Mouse (Mus musculus): Measurements from ENCODE around the gene Dcaf7.
"Not testable (repeated sequence)": the region's sequence is repeated elsewhere in the genome, so short reads cannot be mapped to it uniquely, and the experiment has no call there.

The Dcaf7 gene

GRCm38 (mm10) chr11:106036548-106037417 is at the start of gene Dcaf7:
Gene Dcaf7, plus strand, starts transcription at chr11:106036872.
- peak; percentile 98 for DNase-seq (ENCODE audit: low read depth)

GRCm38 (mm10) chr11:105987446-105987845 is 49.2 kb upstream of the Dcaf7 start:
- DNase-seq (ENCODE audit: low read depth): no peak

- no peak for DNase-seq (ENCODE audit: low read depth)
Observed at GRCm38 (mm10) chr11:105989446-105989845, 47.2 kb upstream of the Dcaf7 start.

- peak; percentile 8 for DNase-seq (ENCODE audit: low read depth)
Observed at GRCm38 (mm10) chr11:105990231-105990630, 46.4 kb upstream of the Dcaf7 start.

GRCm38 (mm10) chr11:105994375-105994774 is 42.3 kb upstream of the Dcaf7 start, which contains the start of gene Ace3:
Gene Ace3, plus strand, starts transcription at chr11:105994675.
- DNase-seq (ENCODE audit: low read depth): no peak

- no peak for DNase-seq (ENCODE audit: low read depth)
Observed at GRCm38 (mm10) chr11:106000062-106000461, 36.6 kb upstream of the Dcaf7 start.

GRCm38 (mm10) chr11:106001718-106002117 is 35.0 kb upstream of the Dcaf7 start:
- DNase-seq (ENCODE audit: low read depth): peak; percentile 63

- DNase-seq (ENCODE audit: low read depth): no peak
Observed at GRCm38 (mm10) chr11:106004576-106004975, 32.1 kb upstream of the Dcaf7 start.

- DNase-seq (ENCODE audit: low read depth): no peak
Observed at GRCm38 (mm10) chr11:106005970-106006369, 30.7 kb upstream of the Dcaf7 start.

GRCm38 (mm10) chr11:106007821-106008220 is 28.9 kb upstream of the Dcaf7 start, which contains the start of gene Kcnh6:
Gene Kcnh6, plus strand, starts transcription at chr11:106008124.
- peak; percentile 86 for DNase-seq (ENCODE audit: low read depth)

- no peak for DNase-seq (ENCODE audit: low read depth)
Observed at GRCm38 (mm10) chr11:106012711-106013110, 24.0 kb upstream of the Dcaf7 start.

- DNase-seq (ENCODE audit: low read depth): peak; percentile 84
Observed at GRCm38 (mm10) chr11:106013556-106014225, 23.0 kb upstream of the Dcaf7 start.

GRCm38 (mm10) chr11:106016440-106016839 is 20.2 kb upstream of the Dcaf7 start:
- DNase-seq (ENCODE audit: low read depth): no peak

GRCm38 (mm10) chr11:106020051-106020763 is 16.5 kb upstream of the Dcaf7 start:
- DNase-seq (ENCODE audit: low read depth): peak; percentile 46

- no peak for DNase-seq (ENCODE audit: low read depth)
Observed at GRCm38 (mm10) chr11:106025774-106026173, 10.9 kb upstream of the Dcaf7 start.

- DNase-seq (ENCODE audit: low read depth): peak; percentile 82
Observed at GRCm38 (mm10) chr11:106026465-106027151, 10.1 kb upstream of the Dcaf7 start.

GRCm38 (mm10) chr11:106027607-106028006 is 9.1 kb upstream of the Dcaf7 start:
- no peak for DNase-seq (ENCODE audit: low read depth)

GRCm38 (mm10) chr11:106032074-106032473 is 4.6 kb upstream of the Dcaf7 start:
- DNase-seq (ENCODE audit: low read depth): not testable (repeated sequence)

GRCm38 (mm10) chr11:106033491-106033919 is 3.2 kb upstream of the Dcaf7 start:
- DNase-seq (ENCODE audit: low read depth): no peak

- no peak for DNase-seq (ENCODE audit: low read depth)
Observed at GRCm38 (mm10) chr11:106034986-106035385, 1.7 kb upstream of the Dcaf7 start.

- DNase-seq (ENCODE audit: low read depth): peak; percentile 63
Observed at GRCm38 (mm10) chr11:106037418-106037751, 713 bp downstream of the Dcaf7 start.

GRCm38 (mm10) chr11:106044349-106044748 is 7.7 kb downstream of the Dcaf7 start:
- DNase-seq (ENCODE audit: low read depth): no peak
